Mouse (Mus musculus) liver, embryonic 13.5 days (tissue): ENCODE results near the gene Tas2r106. TPM values are rescaled to one million over a fixed set of nuclear protein-coding genes. Genes with fewer than 3 reads are reported as not detected.

ENCODE experiments used
- ATAC-seq: fragments of 200-750 bp; cut with Nextera tagmentation; 2 replicates; pipeline ENCODE4 v1.8.0; 2017; ENCODE audit warnings: low read depth, mild to moderate bottlenecking, moderate number of reproducible peaks, moderate library complexity
- DNase-seq: peaks from one replicate; pipeline ENCODE4 v3.0.0; 2022
- H3K27ac ChIP-seq: fragments of 300-500 bp; sonication (generic); 2 replicates; pipeline ENCODE4 v1.5.1; 2015; ENCODE audit warnings: moderate library complexity, mild to moderate bottlenecking, inconsistent platforms
- H3K27me3 ChIP-seq: fragments of 300-500 bp; sonication (generic); 2 replicates; pipeline ENCODE4 v1.6.1; 2015; ENCODE audit warnings: mild to moderate bottlenecking, inconsistent platforms
- H3K36me3 ChIP-seq: fragments of 300-500 bp; sonication (generic); 2 replicates; pipeline ENCODE4 v1.6.1; 2015; ENCODE audit warnings: mild to moderate bottlenecking, inconsistent platforms
- H3K4me1 ChIP-seq: fragments of 300-500 bp; sonication (generic); replicated peaks from 2 replicates; pipeline ENCODE4 v1.6.1; 2015; ENCODE audit warnings: inconsistent platforms
- H3K4me2 ChIP-seq: fragments of 300-500 bp; sonication (generic); 2 replicates; pipeline ENCODE4 v1.6.1; 2015; ENCODE audit warnings: inconsistent platforms, mild to moderate bottlenecking, moderate library complexity
- H3K4me3 ChIP-seq: fragments of 300-500 bp; sonication (generic); replicated peaks from 2 replicates; pipeline ENCODE4 v1.5.1; 2015; ENCODE audit warnings: mild to moderate bottlenecking, inconsistent platforms
- H3K9ac ChIP-seq: fragments of 300-500 bp; sonication (generic); 2 replicates; pipeline ENCODE4 v1.6.1; 2015; ENCODE audit warnings: mild to moderate bottlenecking, inconsistent platforms
- H3K9me3 ChIP-seq: fragments of 300-500 bp; sonication (generic); replicated peaks from 2 replicates; pipeline ENCODE4 v1.6.1; 2016; ENCODE audit warnings: inconsistent platforms
- WGBS: fragments of 180-500 bp; shearing (Covaris S2); methylation state at CpG from one replicate; pipeline ENCODE4 v1.1.7; 2015; ENCODE audit not compliant: insufficient replicate concordance; 5-methylcytosine and 5-hydroxymethylcytosine counted together
- polyA plus RNA-seq: library from polyadenylated mRNA; unstranded; fragments of >200 nt; fragmentation: Nextera tagmentation; extraction: Ambion mirVana; gene quantifications from 2 replicates; pipeline ENCODE4 v1.2.1, GENCODE M21; 2015

Gene Tas2r106
- polyA plus RNA-seq: not detected in 2 replicates

- no peak for ATAC-seq
- no peaks in the 10 kb centered on the region for H3K27me3 ChIP-seq
- no peaks in the 10 kb centered on the region for H3K4me1 ChIP-seq
- H3K36me3 ChIP-seq: no peaks in the 10 kb centered on the region
- DNase-seq: no peak
- H3K27ac ChIP-seq: no peak within 1 kb of the TSS
- 0 out of 2 replicates have a peak, but pooled peaks cover 4% of the 10 kb centered on the region for H3K9me3 ChIP-seq
- 54% methylated on average over 3 of the region's 3 CpGs for WGBS
- H3K4me3 ChIP-seq: no peak within 1 kb of the TSS
- H3K9ac ChIP-seq: no peak within 1 kb of the TSS
- H3K4me2 ChIP-seq: no peak within 1 kb of the TSS
Observed at GRCm38 (mm10) chr6:131678786-131679185, at the start of gene Tas2r106. Tas2r106 (minus strand) TSS chr6:131678886.

- 33% methylated on average over 7 of the region's 7 CpGs for WGBS
- H3K27me3 ChIP-seq: no peaks in the 10 kb centered on the region
- H3K9me3 ChIP-seq: no peaks in the 10 kb centered on the region
- H3K27ac ChIP-seq: no peak overlapping the region
- H3K36me3 ChIP-seq: no peaks in the 10 kb centered on the region
- no peak overlapping the region for H3K9ac ChIP-seq
- H3K4me3 ChIP-seq: no peak overlapping the region
- H3K4me2 ChIP-seq: no peak overlapping the region
- ATAC-seq (no peak), DNase-seq (no peak)
- H3K4me1 ChIP-seq: no peaks in the 10 kb centered on the region
Observed at GRCm38 (mm10) chr6:131712803-131713202, 34.1 kb upstream of the Tas2r106 start.

- ATAC-seq (no peak), DNase-seq (no peak)
- Histone ChIP-seq H3K27me3 (no peaks in the 10 kb centered on the region), H3K36me3 (no peaks in the 10 kb centered on the region), H3K4me3 (no peak within 1 kb of the TSS), H3K4me1 (no peaks in the 10 kb centered on the region), H3K9ac (no peak within 1 kb of the TSS), H3K4me2 (no peak within 1 kb of the TSS), H3K27ac (no peak within 1 kb of the TSS), H3K9me3 (0 out of 2 replicates have a peak, but pooled peaks cover 2% of the 10 kb centered on the region)
Observed at GRCm38 (mm10) chr6:131689963-131690362, 11.3 kb upstream of the Tas2r106 start, which contains the start of gene Tas2r114. Tas2r114 (minus strand) TSS chr6:131690063.

GRCm38 (mm10) chr6:131687395-131687794 lies 8.7 kb upstream of the Tas2r106 start, which contains the start of gene Tas2r105:
Tas2r105 (minus strand) TSS chr6:131687495.
- Histone ChIP-seq H3K4me3 (no peak within 1 kb of the TSS), H3K36me3 (no peaks in the 10 kb centered on the region), H3K27ac (no peak within 1 kb of the TSS), H3K9ac (no peak within 1 kb of the TSS), H3K27me3 (no peaks in the 10 kb centered on the region), H3K4me2 (no peak within 1 kb of the TSS), H3K4me1 (no peaks in the 10 kb centered on the region), H3K9me3 (no peaks in the 10 kb centered on the region)
- DNase-seq: no peak
- ATAC-seq: no peak
- WGBS: 55% methylated on average over 1 of the region's 1 CpGs

GRCm38 (mm10) chr6:131685644-131686043 lies 7.0 kb upstream of the Tas2r106 start, which contains the start of gene Tas2r104:
Tas2r104 (minus strand) TSS chr6:131685744.
- ATAC-seq (no peak), DNase-seq (no peak)
- Histone ChIP-seq H3K36me3 (no peaks in the 10 kb centered on the region), H3K4me2 (no peak within 1 kb of the TSS), H3K27me3 (no peaks in the 10 kb centered on the region), H3K27ac (no peak within 1 kb of the TSS), H3K4me1 (no peaks in the 10 kb centered on the region), H3K9me3 (no peaks in the 10 kb centered on the region), H3K9ac (no peak within 1 kb of the TSS), H3K4me3 (no peak within 1 kb of the TSS)
- 46% methylated on average over 1 of the region's 1 CpGs for WGBS

- no peaks in the 10 kb centered on the region for H3K4me1 ChIP-seq
- H3K27me3 ChIP-seq: no peaks in the 10 kb centered on the region
- H3K9me3 ChIP-seq: 0 out of 2 replicates have a peak, but pooled peaks cover 3% of the 10 kb centered on the region
- H3K27ac ChIP-seq: no peak within 1 kb of the TSS
- H3K4me3 ChIP-seq: no peak within 1 kb of the TSS
- no peak within 1 kb of the TSS for H3K4me2 ChIP-seq
- no peak for ATAC-seq
- DNase-seq: no peak
- no peaks in the 10 kb centered on the region for H3K36me3 ChIP-seq
- H3K9ac ChIP-seq: no peak within 1 kb of the TSS
Observed at GRCm38 (mm10) chr6:131660049-131660448, 18.6 kb downstream of the Tas2r106 start, which contains the start of gene Tas2r107. Tas2r107 (minus strand) TSS chr6:131660149.

GRCm38 (mm10) chr6:131630812-131631211 lies 47.9 kb downstream of the Tas2r106 start, which contains the start of gene Tas2r130:
Tas2r130 (minus strand) TSS chr6:131630912.
- ATAC-seq: no peak
- Histone ChIP-seq H3K4me1 (no peaks in the 10 kb centered on the region), H3K9ac (no peak within 1 kb of the TSS), H3K27me3 (no peaks in the 10 kb centered on the region), H3K4me2 (no peak within 1 kb of the TSS), H3K27ac (no peak within 1 kb of the TSS), H3K4me3 (no peak within 1 kb of the TSS), H3K36me3 (no peaks in the 10 kb centered on the region), H3K9me3 (0 out of 2 replicates have a peak, but pooled peaks cover 2% of the 10 kb centered on the region)
- 46% methylated on average over 3 of the region's 3 CpGs for WGBS
- DNase-seq: no peak

Other genes starting within 250 kb of the Tas2r106 start
- not detected in 2 replicates for gene 5430401F13Rik, start 192.5 kb downstream of the Tas2r106 start, polyA plus RNA-seq
- gene Gm6619, start 192.5 kb downstream of the Tas2r106 start, polyA plus RNA-seq: not detected in 2 replicates
- gene Tas2r130, start 48.0 kb downstream of the Tas2r106 start, polyA plus RNA-seq: not detected in 2 replicates
- not detected in 2 replicates for gene Tas2r107, start 18.7 kb downstream of the Tas2r106 start, polyA plus RNA-seq
- not detected in 2 replicates for gene Tas2r104, start 6.9 kb upstream of the Tas2r106 start, polyA plus RNA-seq
- not detected in 2 replicates for gene Tas2r105, start 8.6 kb upstream of the Tas2r106 start, polyA plus RNA-seq
- not detected in 2 replicates for gene Tas2r114, start 11.2 kb upstream of the Tas2r106 start, polyA plus RNA-seq